Mouse (Mus musculus) neutrophil, adult 5-6 weeks (primary cell): Measurements from ENCODE around the gene Gad1. TPM values are rescaled to one million over a fixed set of nuclear protein-coding genes. Genes with fewer than 3 reads are reported as not detected.

Experiments used
- ATAC-seq: fragments of 151-379, 151-347 bp; 2 replicates; pipeline ENCODE4 v1.8.0; 2017; ENCODE audit warnings: mild to moderate bottlenecking, moderate TSS enrichment; ENCODE audit not compliant: insufficient number of reproducible peaks, poor library complexity, low FRiP score, severe bottlenecking; ENCODE audit errors: extremely low read depth
- total RNA-seq: library from RNA; stranded (forward); fragments of 200-1000 nt; gene quantifications from 2 replicates; pipeline ENCODE4 v1.2.3, GENCODE M21; 2017

Gene Gad1
- total RNA-seq, 1 experiment from 2014 or later: 7.1 TPM

- ATAC-seq: no peak
Observed at GRCm38 (mm10) chr2:70562981-70563671, 10.3 kb downstream of the Gad1 start.

DNA sequence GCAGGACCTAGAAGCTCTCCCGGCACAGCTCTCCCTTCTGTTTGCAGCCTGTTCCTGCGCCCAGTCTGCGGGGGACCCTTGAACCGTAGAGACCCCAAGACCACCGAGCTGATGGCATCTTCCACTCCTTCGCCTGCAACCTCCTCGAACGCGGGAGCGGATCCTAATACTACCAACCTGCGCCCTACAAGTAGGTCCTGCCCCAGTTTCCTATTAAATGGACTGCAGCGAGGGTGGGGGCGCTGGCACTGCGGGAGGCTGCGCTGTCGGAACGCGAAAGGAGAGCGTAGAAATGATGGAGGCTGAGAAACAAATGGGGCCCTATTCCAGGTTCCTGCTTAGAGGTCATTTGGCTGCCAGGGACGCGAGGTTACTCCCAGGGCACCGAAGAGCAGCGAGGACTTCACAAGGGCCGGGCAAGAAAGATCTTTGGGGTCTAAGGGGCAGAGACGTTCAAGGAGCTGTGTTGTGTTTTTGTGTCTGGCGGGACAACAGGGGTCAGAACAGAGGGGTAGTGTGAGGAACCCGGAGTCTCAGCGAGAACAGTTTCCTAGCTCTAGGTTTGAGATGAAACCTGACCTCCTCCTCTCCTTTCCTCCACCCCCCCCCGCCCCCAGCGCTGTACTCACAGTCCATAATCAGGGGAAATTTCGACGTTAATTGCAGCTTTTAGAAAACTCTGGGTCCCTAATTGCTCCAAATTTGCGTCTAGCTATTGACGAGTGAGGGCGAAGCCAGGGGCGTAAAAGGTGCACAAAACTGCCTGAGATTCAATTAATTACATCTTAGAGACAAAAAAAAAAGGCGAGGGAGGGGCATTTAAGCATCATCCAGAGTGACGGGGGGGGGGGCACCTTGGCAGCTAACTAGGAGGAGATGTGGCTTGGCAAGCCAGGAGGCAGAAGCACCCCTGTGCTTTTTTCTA lies 11.1 kb downstream of the Gad1 start:
- ATAC-seq: no peak

GRCm38 (mm10) chr2:70564646-70565315 lies 11.9 kb downstream of the Gad1 start:
- no peak for ATAC-seq

- ATAC-seq: no peak
Observed at GRCm38 (mm10) chr2:70565651-70566602, 13.1 kb downstream of the Gad1 start.

GRCm38 (mm10) chr2:70566603-70566981 lies 13.7 kb downstream of the Gad1 start:
- no peak for ATAC-seq

DNA sequence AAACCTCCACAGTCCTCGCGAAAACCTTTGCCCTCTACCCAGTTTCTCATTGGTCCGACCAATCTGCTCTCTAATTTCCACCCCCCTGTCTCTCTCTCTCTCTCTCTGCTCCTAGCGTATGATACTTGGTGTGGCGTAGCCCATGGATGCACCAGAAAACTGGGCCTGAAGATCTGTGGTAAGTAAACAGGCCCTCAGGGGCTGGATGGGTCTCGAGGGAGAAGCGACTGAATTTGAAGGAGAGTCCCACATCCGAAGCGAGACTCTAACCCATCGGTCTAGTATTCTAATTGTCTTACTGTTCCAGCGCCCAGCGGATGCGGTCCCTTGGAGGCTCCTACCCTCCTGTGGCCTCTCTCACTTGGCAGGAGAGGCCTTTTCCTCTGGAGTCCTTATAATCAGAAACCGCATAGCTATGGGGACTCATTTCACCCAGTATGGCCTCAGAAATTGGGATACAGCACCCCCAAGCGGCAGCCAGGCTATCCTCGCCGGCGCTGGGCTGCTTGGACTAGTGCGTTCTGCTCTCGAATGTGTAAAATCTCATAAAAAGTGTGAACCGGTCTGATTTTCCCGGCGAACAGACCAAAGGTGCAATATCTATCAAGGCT lies 14.3 kb downstream of the Gad1 start:
- peak; percentile 47; the same call in 1 of the 2 replicates for ATAC-seq

GRCm38 (mm10) chr2:70567682-70568077 lies 14.8 kb downstream of the Gad1 start:
- ATAC-seq: no peak

DNA sequence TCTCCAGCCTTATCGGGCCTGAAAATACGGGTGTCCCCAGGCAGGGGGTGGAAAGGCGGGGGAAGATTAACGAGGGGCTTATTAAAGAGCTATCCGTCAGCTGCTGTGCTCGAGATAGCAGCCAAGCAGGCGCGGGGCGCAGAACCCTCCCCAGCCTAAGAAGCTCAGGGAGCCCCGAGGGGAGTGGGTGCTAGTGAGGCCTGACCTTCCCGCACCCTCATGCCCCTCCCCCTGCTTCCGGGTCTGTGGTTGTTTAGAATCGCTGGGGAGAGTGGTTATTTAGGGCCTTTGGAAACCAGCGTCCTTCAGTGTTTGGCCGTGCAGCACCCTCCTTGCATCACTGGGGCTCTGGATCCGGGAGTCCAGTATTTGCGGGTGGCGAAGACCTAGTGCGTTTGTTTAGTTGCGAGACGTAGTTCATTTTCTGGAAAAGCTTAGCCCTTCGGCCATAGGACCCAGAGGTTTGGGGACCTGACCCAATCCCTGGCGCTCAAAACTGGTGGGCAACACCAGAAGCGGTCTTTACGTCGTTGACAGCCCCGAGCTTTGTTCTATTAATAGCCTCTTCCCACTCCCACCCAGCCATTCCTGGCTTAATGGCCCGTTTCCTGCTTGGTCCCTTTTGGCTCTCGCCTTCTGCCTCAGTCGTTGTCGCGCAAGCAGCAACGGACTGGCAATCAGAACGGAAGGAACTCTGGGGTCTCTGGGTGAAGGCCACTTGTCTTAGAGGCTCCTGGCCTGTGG lies 15.5 kb downstream of the Gad1 start:
- ATAC-seq: no peak

DNA sequence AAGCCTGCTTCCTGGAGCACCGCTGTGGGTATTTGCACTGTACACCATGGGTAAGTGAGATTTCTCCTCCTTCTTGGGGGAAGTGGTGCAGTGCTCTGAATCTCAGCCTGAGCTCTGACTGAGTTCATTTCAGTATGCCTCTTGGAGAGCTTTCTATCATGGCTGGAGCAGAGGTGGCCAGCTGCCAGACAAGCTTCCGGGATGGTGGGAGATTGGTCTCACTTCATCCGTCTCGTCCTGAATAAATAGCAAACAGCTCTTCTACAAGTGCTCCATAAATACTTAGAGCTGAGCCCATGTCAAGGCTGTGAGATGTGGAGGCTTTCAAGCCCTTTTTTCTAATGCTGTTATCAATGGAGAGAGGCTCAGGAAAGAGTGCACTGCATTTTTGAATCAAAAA lies 18.8 kb downstream of the Gad1 start:
- no peak for ATAC-seq

DNA sequence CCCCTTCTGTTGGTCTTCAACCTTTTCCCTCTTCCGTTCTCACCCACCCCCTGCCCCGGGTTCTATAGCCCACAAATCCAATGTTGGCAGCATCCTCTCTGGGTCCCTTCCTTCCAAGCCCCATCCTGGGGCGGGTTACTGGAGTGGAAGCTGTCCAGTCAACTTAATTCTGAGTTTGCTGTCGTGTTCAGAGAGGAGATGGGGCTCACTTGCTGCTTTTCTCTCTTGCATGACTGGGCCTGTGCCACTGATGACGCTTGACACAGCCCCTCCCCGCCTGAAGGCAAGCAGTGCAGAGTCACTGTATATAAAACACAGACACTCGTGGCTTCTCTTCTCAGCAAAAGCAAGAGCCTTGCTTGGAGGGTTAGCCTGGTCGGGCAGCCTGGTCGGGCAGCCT lies 19.4 kb downstream of the Gad1 start:
- no peak for ATAC-seq

GRCm38 (mm10) chr2:70573544-70574210 lies 20.8 kb downstream of the Gad1 start:
- no peak for ATAC-seq

GRCm38 (mm10) chr2:70588200-70588599 lies 35.3 kb downstream of the Gad1 start:
- ATAC-seq: no peak

GRCm38 (mm10) chr2:70592432-70592831 lies 39.6 kb downstream of the Gad1 start:
- no peak for ATAC-seq

- ATAC-seq: no peak
Observed at GRCm38 (mm10) chr2:70593670-70594069, 40.8 kb downstream of the Gad1 start.

DNA sequence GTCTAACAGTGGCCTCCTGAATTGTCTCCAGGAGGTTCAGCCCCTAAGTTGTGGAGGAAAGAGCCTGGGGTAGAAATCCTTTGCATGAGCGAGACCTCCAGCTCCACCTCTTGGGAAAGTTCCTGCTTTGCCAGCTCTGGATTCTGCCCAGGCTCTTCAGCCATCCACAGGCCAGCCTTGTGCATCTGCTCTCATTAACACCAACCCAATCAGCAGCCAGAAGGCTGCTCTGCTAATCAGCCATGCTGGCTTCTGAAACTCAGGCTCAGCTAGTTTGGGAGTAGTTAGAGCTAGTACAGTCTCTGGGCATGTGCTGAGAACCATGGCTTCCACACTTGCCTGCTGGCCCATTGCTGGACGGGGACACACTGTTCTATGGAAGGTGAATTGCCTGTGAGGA lies 43.0 kb downstream of the Gad1 start:
- no peak for ATAC-seq

DNA sequence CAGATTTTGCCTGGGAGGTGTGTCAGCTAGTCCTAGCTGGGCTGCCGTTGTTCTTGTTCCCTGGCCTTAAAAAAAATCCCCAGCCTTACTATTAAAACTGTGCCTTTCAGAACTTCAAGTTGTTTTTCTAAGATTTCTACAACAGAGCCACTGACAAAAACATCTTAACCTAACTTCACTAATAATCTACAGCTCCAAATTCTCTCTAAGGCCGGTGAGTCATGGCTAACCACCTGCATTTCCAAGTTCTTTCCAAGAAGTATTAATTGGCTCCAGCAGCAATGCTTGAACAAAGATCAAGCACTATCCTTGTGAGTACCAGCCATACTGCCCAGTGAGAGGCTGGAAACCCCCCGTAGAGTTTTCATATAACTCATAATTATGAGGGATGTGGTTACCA lies 56.9 kb downstream of the Gad1 start:
- ATAC-seq: no peak

GRCm38 (mm10) chr2:70614745-70615351 lies 62.0 kb downstream of the Gad1 start:
- ATAC-seq: peak; percentile 100
